Mouse (Mus musculus): ENCODE results near the gene Zfp740. TPM values are rescaled to one million over a fixed set of nuclear protein-coding genes. Genes with fewer than 3 reads are reported as not detected.

Gene Zfp740
- polyA plus RNA-seq, 1 experiment from 2014 or later, result 14.8 TPM

DNA sequence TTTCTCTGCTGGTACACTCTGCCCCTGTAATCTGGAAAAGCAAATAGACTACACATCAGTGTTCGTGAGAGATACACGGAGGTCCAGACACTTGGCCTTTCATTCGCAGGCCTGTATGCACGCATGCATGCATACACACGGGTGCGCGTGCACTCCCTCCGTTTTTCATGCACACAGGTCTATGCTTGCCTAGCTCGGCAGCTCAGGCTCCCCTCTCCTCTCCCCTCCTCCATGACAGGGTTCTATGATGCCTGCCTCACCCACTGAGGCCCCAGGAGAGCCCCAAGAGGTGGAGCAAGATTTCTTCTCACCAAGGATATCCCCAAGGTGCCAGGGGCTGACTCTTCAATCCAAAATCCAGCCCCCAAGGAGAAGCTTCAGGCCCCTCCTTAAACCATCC lies 46.9 kb downstream of the Zfp740 start:
- Histone ChIP-seq H3K27ac (no peak overlapping the region), H3K27me3 (peaks cover 97% of the 10 kb centered on the region), H3K36me3 (no peaks in the 10 kb centered on the region), H3K4me3 (replicated peaks) (no peak overlapping the region), H3K4me2 (no peak overlapping the region), H3K4me1 (replicated peaks) (peaks cover 42% of the 10 kb centered on the region), H3K9me3 (replicated peaks) (no peaks in the 10 kb centered on the region), H3K9ac (no peak overlapping the region)
- ATAC-seq (ENCODE audit: low read depth) (no peak), DNase-seq (no peak)
- WGBS (ENCODE audit: insufficient replicate concordance), result 54% methylated on average over 9 of the region's 9 CpGs

DNA sequence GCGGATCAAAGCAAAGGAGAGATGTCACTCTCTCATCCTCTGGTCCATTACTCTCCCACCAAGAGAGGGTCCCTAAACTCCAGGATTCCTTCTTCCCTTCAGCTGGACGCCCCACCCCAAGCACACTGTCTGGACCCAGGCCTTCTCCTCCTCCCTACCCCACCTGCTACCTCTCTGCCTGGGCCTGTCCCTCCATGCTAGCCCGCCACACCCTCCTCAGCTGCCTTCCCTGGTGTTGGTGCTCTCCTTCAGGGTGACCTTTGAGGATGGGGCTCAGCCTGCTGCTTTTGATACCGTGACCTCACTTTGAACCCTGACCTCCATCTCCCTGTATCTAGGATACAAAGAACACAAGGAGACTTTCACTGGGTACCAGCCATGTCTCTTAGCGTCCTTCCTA lies 47.5 kb downstream of the Zfp740 start:
- H3K27ac ChIP-seq, result no peak overlapping the region
- H3K9me3 ChIP-seq (replicated peaks), result no peaks in the 10 kb centered on the region
- H3K4me3 ChIP-seq (replicated peaks), result no peak overlapping the region
- H3K4me2 ChIP-seq, result no peak overlapping the region
- peaks cover 97% of the 10 kb centered on the region for H3K27me3 ChIP-seq
- H3K9ac ChIP-seq, result no peak overlapping the region
- WGBS (ENCODE audit: insufficient replicate concordance), result 59% methylated on average over 5 of the region's 5 CpGs
- no peak for ATAC-seq (ENCODE audit: low read depth)
- H3K36me3 ChIP-seq, result no peaks in the 10 kb centered on the region
- peaks cover 37% of the 10 kb centered on the region for H3K4me1 ChIP-seq (replicated peaks)
- no peak for DNase-seq

DNA sequence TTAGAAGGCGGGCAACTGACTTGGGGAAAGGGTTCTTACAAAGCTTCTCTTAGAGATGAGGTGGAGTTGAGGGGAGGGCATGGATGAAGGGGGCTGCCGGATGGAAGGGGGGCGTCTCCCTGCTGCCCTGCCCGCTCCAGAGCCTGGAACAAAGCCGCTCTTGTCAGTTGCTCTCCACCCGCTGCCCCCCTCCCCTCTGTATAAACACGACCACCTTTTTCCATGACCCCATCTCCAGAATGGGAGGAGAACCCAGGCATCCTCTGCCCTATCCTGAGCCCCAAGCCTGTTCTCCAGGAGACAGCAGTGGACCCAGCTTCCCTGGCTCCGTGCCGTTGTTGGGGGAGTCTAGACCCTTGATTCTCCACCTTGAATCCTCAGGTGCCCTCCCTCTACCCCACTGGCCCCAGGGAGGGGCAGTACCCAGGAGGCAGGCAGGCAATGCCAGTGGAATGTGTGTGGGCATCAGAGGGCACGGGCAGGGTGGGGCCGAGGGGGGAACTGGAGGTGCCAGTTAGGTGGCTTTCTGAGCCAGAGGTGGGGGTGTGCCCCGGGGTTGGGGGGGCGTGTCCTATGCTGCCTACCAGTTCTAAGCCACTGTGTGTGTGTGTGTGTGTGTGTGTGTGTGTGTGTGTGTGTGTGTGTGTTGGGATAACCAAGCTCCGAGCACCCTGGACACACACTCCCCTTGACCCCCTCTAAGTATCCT lies 52.7 kb downstream of the Zfp740 start:
- ATAC-seq (ENCODE audit: low read depth) (no peak), DNase-seq (no peak)
- H3K27ac ChIP-seq, result no peak overlapping the region
- H3K4me2 ChIP-seq, result no peak overlapping the region
- H3K4me3 ChIP-seq (replicated peaks), result no peak overlapping the region
- peaks cover 17% of the 10 kb centered on the region for H3K4me1 ChIP-seq (replicated peaks)
- H3K9ac ChIP-seq, result no peak overlapping the region
- H3K36me3 ChIP-seq, result no peaks in the 10 kb centered on the region
- H3K9me3 ChIP-seq (replicated peaks), result no peaks in the 10 kb centered on the region
- WGBS (ENCODE audit: insufficient replicate concordance), result 48% methylated on average over 13 of the region's 14 CpGs
- peaks cover 94% of the 10 kb centered on the region for H3K27me3 ChIP-seq

DNA sequence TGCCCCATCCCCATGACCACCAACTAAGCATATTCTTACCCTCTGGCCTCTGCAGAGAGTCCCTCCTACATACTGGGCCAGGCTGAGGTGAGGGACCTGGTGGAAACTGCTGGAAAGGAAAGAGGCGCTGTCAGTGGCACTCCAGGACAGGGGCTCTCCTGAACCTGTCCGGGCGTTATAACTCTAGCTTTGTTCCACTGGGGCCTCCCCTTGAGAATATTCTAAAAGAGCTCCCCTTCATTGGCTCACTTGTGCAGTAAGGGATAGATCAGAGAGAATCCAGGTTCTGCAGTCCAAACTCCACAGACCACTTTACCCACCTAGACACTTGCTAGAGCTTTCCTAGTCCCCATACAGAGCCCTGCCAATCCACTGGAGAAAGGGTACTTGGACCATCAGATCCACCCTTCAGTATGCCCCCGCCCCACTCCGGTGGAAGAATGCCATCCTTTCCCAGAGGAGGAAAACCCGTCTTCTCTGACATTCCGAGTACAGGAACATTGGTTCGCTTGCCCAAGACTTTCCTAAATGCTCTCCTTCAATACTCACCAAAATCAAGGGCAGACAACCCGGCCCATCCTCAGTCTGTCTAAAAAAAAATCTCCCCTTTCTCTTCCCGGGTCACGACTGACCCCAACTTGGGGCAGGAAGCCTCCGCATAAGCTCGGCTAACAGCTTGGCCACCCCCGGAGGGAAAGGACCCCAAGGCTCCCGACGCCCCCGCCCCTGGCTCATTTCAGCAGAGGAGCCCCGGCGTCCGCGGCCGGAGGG lies 53.6 kb downstream of the Zfp740 start:
- peak overlapping the region; percentile 51 for H3K4me3 ChIP-seq (replicated peaks)
- WGBS (ENCODE audit: insufficient replicate concordance), result 14% methylated on average over 22 of the region's 22 CpGs
- no peaks in the 10 kb centered on the region for H3K9me3 ChIP-seq (replicated peaks)
- peak overlapping the region; percentile 7; the same call in 1 of the 2 replicates for H3K9ac ChIP-seq
- DNase-seq, result no peak
- no peaks in the 10 kb centered on the region for H3K36me3 ChIP-seq
- H3K27ac ChIP-seq, result no peak overlapping the region
- peaks cover 89% of the 10 kb centered on the region for H3K27me3 ChIP-seq
- no peak for ATAC-seq (ENCODE audit: low read depth)
- H3K4me1 ChIP-seq (replicated peaks), result peaks cover 17% of the 10 kb centered on the region
- H3K4me2 ChIP-seq, result peak overlapping the region; percentile 67

- ATAC-seq (ENCODE audit: low read depth) (0 out of 2 replicates have a peak, but pooled peaks have one; percentile 16), DNase-seq (no peak)
- Histone ChIP-seq H3K4me3 (replicated peaks) (peak within 1 kb of the TSS; percentile 51), H3K4me2 (peak within 1 kb of the TSS; percentile 67), H3K9ac (peak within 1 kb of the TSS; percentile 7; the same call in 1 of the 2 replicates), H3K9me3 (replicated peaks) (no peaks in the 10 kb centered on the region), H3K4me1 (replicated peaks) (peaks cover 17% of the 10 kb centered on the region), H3K36me3 (no peaks in the 10 kb centered on the region), H3K27ac (no peak within 1 kb of the TSS), H3K27me3 (peaks cover 89% of the 10 kb centered on the region)
- WGBS (ENCODE audit: insufficient replicate concordance), result 2% methylated on average over 29 of the region's 46 CpGs
Observed at GRCm38 (mm10) chr15:102257202-102258075, 54.4 kb downstream of the Zfp740 start, which contains the start of gene Rarg. Gene Rarg (minus strand): TSS chr15:102257517.

GRCm38 (mm10) chr15:102258076-102258470 lies 55.0 kb downstream of the Zfp740 start:
- no peak overlapping the region for H3K9ac ChIP-seq
- H3K27me3 ChIP-seq, result peaks cover 90% of the 10 kb centered on the region
- H3K27ac ChIP-seq, result no peak overlapping the region
- peak overlapping the region; percentile 67 for H3K4me2 ChIP-seq
- H3K9me3 ChIP-seq (replicated peaks), result no peaks in the 10 kb centered on the region
- H3K36me3 ChIP-seq, result no peaks in the 10 kb centered on the region
- no peak for DNase-seq
- H3K4me1 ChIP-seq (replicated peaks), result peaks cover 17% of the 10 kb centered on the region
- H3K4me3 ChIP-seq (replicated peaks), result no peak overlapping the region
- WGBS (ENCODE audit: insufficient replicate concordance), result 13% methylated on average over 12 of the region's 12 CpGs
- no peak for ATAC-seq (ENCODE audit: low read depth)

- H3K36me3 ChIP-seq, result no peaks in the 10 kb centered on the region
- H3K4me1 ChIP-seq (replicated peaks), result peaks cover 14% of the 10 kb centered on the region
- no peak overlapping the region for H3K4me3 ChIP-seq (replicated peaks)
- no peak overlapping the region for H3K27ac ChIP-seq
- DNase-seq, result no peak
- H3K9me3 ChIP-seq (replicated peaks), result no peaks in the 10 kb centered on the region
- no peak for ATAC-seq (ENCODE audit: low read depth)
- no peak overlapping the region for H3K9ac ChIP-seq
- WGBS (ENCODE audit: insufficient replicate concordance), result 31% methylated on average over 11 of the region's 11 CpGs
- peaks cover 91% of the 10 kb centered on the region for H3K27me3 ChIP-seq
- H3K4me2 ChIP-seq, result no peak overlapping the region
Observed at GRCm38 (mm10) chr15:102258581-102259253, 55.7 kb downstream of the Zfp740 start.

GRCm38 (mm10) chr15:102262582-102262981 lies 59.5 kb downstream of the Zfp740 start:
- no peak overlapping the region for H3K4me3 ChIP-seq (replicated peaks)
- H3K27ac ChIP-seq, result no peak overlapping the region
- 47% methylated on average over 7 of the region's 7 CpGs for WGBS (ENCODE audit: insufficient replicate concordance)
- ATAC-seq (ENCODE audit: low read depth), result no peak
- no peaks in the 10 kb centered on the region for H3K9me3 ChIP-seq (replicated peaks)
- DNase-seq, result no peak
- peaks cover 59% of the 10 kb centered on the region for H3K27me3 ChIP-seq
- peaks cover 11% of the 10 kb centered on the region for H3K4me1 ChIP-seq (replicated peaks)
- no peaks in the 10 kb centered on the region for H3K36me3 ChIP-seq
- no peak overlapping the region for H3K4me2 ChIP-seq
- no peak overlapping the region for H3K9ac ChIP-seq

DNA sequence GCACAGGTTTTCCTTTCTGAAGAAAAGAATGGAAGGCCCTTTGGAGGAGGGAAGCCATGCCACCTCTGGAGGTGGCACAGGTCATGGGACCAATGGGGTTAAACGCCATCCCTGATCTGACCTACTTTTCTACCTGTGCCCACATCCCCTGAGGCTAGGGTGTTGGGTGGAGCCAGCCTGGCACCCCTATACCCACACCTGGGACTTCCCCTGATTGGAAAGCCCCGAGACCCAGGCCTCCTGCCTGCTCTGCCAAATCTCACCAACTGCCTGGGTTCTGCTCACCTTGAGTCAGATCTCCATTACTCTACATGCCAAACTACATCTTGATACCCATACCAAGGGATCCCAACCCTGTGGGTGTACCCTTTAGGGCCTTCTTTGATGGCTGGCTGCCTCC lies 60.0 kb downstream of the Zfp740 start:
- DNase-seq (no peak), ATAC-seq (ENCODE audit: low read depth) (no peak)
- Histone ChIP-seq H3K36me3 (no peaks in the 10 kb centered on the region), H3K9me3 (replicated peaks) (no peaks in the 10 kb centered on the region), H3K27ac (no peak overlapping the region), H3K9ac (no peak overlapping the region), H3K4me2 (no peak overlapping the region), H3K4me1 (replicated peaks) (peaks cover 7% of the 10 kb centered on the region; the same call in 1 of the 2 replicates), H3K4me3 (replicated peaks) (no peak overlapping the region), H3K27me3 (peaks cover 54% of the 10 kb centered on the region)
- 50% methylated on average over 2 of the region's 2 CpGs for WGBS (ENCODE audit: insufficient replicate concordance)

Measured in liver, embryonic 13.5 days (tissue).